Mouse (Mus musculus) left cerebral cortex, postnatal 25 days (tissue): ENCODE results near the gene Gm10260. TPM values are rescaled to one million over a fixed set of nuclear protein-coding genes. Genes with fewer than 3 reads are reported as not detected.

Source experiments
- DNase-seq, 2 experiments: peaks; one replicate each; pipeline ENCODE4 v3.0.0; 2022; ENCODE audit warnings: low spot score in 2 of 2, mixed read lengths in 1 of 2
- intact Hi-C: fragments of 180-260 bp; cut with DNase I; formaldehyde crosslinking; loops from one replicate; pipeline ENCODE4 v1.15.1; 2025
- total RNA-seq, 2 experiments: library from RNA; stranded (reverse); gene quantifications; 2 replicates each; pipeline ENCODE4 v1.2.3; 2021

Gene Gm10260
- total RNA-seq, result 10 to 100 TPM; 66.9 to 79.5 TPM

GRCm38 (mm10) chr13:97760532-97760931, at the start of gene Gm10260:
Gene Gm10260 (minus strand): TSS chr13:97760632.
- intact Hi-C loops, result no loop called here
- no peak for DNase-seq

GRCm38 (mm10) chr13:97809828-97810227, 49.4 kb upstream of the Gm10260 start:
- DNase-seq, result no peak
- intact Hi-C loops, result no loop called here

GRCm38 (mm10) chr13:97805907-97806306, 45.5 kb upstream of the Gm10260 start:
- DNase-seq, result peak; percentile 11 to 39
- intact Hi-C loops, result no loop called here

DNA sequence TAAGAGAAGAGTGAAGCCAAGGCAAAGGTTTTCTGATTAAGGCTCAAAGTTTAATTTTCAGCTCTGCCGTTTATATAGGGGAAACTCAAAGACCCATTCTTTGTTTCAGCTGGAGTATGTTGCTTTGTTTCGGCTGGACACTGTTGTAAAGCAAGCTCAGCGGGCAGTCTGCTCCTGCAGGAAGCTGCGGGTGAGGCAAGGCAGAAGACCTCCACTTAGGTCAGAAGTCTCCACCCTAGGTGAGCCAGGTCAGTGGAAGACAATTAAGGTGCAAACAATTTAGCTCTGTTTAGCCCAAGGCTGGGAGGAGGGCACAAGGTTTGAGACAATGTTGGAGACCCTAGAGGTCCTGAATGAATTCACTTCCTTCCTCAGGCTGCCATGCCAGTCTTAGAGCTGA, 42.0 kb upstream of the Gm10260 start:
- intact Hi-C loops, result no loop called here
- no peak for DNase-seq

DNA sequence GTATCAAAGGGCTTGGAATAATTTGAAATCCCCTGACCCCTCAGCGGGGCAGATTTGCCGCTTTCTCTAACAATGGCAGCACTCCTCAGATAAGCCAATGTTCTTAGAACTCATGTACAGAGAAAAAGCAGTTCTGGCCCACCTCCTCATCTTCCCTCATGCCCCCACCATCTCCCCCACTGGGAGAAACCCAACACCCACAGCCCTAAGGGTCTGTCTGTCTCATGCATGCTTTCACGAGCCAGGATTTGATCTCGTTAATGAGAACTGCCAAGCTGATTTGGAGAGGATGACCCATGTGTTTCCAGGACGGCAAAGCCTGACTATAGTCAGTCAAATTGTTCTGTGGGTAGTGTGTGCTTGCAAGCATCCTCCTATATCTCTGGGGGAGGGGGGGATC, 37.0 kb upstream of the Gm10260 start:
- DNase-seq, result no peak
- intact Hi-C loops, result no loop called here

DNA sequence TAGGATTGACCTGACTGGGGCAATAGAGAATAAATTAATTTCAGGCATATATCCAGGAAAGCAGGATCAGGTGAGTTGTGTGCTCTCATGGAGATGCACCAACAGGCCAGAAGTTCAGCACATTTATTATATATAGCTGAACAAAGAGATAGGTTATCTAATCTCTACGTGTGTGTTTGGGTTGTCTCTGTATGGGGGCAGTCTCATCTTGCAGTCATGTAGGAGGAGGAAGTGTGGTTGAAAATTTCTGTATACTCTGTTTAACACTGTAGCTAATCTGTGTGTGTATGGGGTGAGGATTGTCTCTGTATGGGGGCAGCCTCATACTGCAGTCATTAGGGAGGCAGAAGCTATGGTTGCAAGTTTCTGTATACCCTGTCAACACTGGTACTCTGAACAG, 34.3 kb upstream of the Gm10260 start:
- intact Hi-C loops, result no loop called here
- no peak for DNase-seq

- DNase-seq, result no peak
- intact Hi-C loops, result no loop called here
These were observed 33.5 kb upstream of the Gm10260 start for GRCm38 (mm10) chr13:97793932-97794331.

- intact Hi-C loops, result no loop called here
These were observed 31.2 kb upstream of the Gm10260 start for GRCm38 (mm10) chr13:97791664-97792063.

GRCm38 (mm10) chr13:97789782-97790450, 29.5 kb upstream of the Gm10260 start:
- no peak for DNase-seq
- intact Hi-C loops, result no loop called here

More at GRCm38 (mm10) chr13:97791664-97792063, 31.2 kb upstream of the Gm10260 start:
- DNase-seq, result no peak

DNA sequence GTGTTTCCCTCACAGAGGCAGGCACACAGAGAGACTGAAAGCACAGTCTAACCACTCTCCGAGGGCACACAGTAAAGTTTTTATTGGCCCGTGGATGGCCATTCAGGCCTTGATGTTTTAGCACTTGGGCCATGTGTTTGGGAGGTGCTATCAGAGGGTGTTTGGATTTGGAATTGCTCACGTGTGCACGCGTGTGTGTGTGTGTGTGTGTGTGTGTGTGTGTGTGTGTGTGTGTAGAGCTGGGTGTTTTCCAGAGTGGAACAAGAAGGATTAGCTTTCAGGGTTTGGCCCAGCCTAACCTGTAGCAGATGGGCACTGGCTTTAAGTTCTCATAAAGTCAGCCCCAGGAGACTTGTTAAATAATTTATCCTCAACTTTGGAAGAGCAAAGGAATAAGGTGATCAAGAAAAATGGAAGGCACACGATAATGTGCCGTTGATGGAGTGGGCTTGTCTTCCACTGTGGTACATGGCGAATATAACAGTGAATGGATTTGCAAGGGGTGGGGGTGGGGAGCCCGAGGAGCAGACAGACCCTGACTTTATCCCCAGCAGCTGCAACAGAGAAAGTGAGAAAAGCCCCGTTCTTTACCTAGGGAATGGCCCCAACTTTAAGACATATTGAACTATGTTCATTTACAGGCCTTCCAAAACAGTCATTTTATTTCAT, 24.9 kb upstream of the Gm10260 start:
- no peak for DNase-seq
- intact Hi-C loops, result no loop called here

GRCm38 (mm10) chr13:97783423-97784143, 23.2 kb upstream of the Gm10260 start:
- intact Hi-C loops, result loop anchor here (5.0 kb wide), 1 partner anchor 76 kb away; no protein-coding TSS in a partner anchor
- peak; percentile 11 to 39 for DNase-seq

DNA sequence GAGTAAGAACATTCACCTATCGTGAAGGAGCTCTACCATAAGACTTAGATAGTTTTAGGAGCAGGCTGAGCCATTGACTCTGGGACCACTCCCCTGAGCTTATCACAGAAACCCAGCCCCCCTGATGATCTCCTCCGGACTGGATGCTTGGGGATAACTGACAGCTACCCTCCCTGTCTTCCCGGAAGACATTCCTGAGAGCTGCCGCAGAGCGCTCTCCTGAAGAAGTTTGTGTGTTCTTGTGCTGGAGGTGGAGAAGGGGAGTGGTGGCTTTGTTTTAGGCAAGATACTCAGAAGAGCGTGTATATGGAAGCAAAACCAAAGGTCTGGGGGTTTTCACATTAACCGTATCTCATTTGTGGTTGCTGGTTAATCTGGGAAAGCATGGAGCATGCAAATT, 21.6 kb upstream of the Gm10260 start:
- DNase-seq, result no peak
- intact Hi-C loops, result loop anchor here (5.0 kb wide), 1 partner anchor 75 kb away; no protein-coding TSS in a partner anchor

DNA sequence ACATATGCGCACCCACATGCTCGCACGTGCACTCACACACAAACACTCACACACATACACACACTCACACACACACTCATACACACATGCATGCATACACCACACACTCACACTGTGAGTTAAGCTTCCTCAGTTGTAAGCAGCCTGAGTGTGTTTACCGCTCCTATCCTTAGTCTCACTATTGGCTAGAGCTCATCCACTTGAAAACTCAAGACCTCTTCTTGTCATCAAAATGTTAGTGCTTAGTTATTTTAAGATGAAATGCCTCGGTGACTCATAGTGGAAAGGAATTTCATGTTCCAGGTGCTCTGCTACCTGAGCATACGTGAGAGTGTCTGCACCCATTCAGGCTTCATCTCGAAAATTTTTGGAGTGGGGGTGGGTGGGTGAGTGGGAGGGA, 21.2 kb upstream of the Gm10260 start:
- intact Hi-C loops, result loop anchor here (5.0 kb wide), 1 partner anchor 74 kb away; no protein-coding TSS in a partner anchor
- no peak for DNase-seq

- DNase-seq, result no peak
- intact Hi-C loops, result loop anchor here (5.0 kb wide), 1 partner anchor 73 kb away; no protein-coding TSS in a partner anchor
These were observed 20.1 kb upstream of the Gm10260 start for GRCm38 (mm10) chr13:97780556-97780955.

DNA sequence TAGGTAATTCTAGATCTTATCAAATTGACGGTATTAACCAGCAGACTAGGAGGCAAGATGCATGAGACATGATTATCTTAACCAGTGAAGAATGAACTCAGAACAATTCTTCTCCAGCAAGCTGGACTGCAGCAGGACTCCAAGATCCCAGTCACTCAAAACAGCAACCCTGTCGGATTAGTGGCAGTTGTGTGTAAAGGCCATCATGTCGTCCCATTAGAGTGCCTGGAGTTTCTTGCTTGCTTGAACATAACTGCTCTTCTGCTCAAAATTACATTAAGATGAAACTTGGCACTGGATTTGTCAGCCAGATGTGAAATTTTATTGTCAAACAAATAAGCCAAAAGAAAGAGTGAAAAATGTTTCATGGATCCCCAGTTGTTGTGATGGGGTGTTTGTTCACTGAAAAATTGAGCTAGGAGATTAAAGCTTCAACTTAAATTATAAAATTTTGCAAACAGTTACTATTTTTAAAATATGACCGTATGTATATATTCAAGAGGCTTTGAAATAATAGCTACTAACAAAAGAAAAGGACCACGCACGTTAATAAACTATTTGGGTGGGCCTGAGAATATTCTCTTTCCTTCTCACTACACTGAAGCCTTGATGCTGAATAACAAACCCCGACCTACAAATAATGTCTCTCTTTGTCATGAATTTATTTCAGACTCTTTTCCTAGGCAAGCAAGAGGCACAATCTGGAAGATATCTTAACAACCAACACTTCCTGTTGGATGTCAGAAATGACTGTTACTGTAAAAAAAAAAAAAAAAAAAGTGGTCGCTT, 19.4 kb upstream of the Gm10260 start:
- DNase-seq, result no peak
- intact Hi-C loops, result loop anchor here (5.0 to 10.0 kb wide), 4 partner anchors 73 to 535 kb away; partner anchors contain the start of gene Enc1

DNA sequence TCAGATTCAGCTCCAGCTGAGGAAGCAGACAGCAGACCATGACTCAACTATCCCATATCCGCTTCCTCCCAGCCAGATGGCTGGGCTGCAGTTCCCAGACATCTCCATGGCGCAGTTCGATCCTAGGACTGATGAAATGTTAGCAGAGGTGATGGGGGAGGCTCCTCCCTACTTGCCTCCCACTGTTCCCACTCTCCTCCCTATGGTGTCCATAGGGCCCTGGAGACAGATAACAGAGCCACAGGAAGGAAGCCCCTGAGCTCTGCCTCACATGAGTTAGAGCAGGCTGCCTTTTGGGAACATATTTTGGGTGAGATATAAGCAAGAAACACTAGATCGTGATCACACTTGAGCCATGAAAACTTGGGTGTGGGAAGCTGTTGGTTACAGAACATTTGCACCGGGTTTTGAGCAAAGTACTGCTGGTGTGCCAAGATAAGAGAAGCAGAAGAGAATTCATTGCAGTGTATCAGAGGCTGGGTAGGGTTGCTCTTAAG, 18.3 kb upstream of the Gm10260 start:
- DNase-seq, result peak; percentile 41 to 88
- intact Hi-C loops, result loop anchor here (5.0 to 10.0 kb wide), 3 partner anchors 134 to 534 kb away; partner anchors contain the start of gene Enc1

DNA sequence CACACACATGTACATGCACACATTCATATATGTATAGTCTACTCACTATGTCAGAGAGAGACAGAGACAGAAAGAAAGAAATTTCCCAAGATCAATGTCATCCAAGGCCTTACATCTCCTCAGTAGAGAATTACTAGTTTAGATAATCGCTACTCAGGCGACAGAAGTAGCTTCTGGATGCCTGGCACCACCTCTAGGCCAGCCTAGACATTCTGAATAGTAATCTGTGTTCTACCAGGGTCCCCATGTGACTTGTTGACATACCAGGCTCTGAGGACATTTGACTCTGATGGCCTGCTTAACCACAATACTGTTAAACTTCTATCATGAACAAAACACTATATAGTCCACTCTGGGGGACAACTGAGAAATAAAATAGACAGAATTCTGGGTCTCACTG, 17.2 kb upstream of the Gm10260 start:
- intact Hi-C loops, result loop anchor here (5.0 to 10.0 kb wide), 3 partner anchors 135 to 533 kb away; partner anchors contain the start of gene Enc1
- no peak for DNase-seq

DNA sequence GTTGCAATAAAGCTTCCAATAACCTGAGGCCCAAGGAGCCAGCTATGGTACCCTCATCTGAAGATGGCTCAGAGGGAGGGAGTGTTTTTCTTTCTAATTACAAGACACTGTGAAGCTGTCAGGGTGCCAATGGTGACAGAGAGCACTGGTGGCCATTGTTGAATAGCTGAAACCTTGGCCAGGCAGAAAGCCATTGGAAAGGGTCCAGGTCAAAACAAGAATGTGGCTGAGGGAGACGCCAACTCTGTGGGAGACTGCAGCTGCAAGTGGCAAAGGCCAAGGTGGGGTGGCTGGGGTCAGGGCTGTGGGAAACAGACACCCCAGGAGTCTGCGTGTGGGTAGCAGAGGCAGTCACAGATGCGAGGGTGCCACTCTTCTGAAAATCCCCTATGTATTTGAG, 16.3 kb upstream of the Gm10260 start:
- intact Hi-C loops, result loop anchor here (5.0 to 10.0 kb wide), 3 partner anchors 136 to 532 kb away; partner anchors contain the start of gene Enc1
- DNase-seq, result no peak

GRCm38 (mm10) chr13:97775907-97776306, 15.5 kb upstream of the Gm10260 start:
- intact Hi-C loops, result loop anchor here (5.0 to 10.0 kb wide), 3 partner anchors 136 to 531 kb away; partner anchors contain the start of gene Enc1
- no peak for DNase-seq
